Mouse (Mus musculus): ENCODE measurements around the gene Abhd5.
A peak's percentile ranks its signal among the peaks of the same experiment; 100 is the strongest.

The Abhd5 gene

GRCm38 (mm10) chr9:122416617-122417016, 65.2 kb downstream of the Abhd5 start:
- DNase-seq = no peak

GRCm38 (mm10) chr9:122420195-122420756, 68.9 kb downstream of the Abhd5 start:
- DNase-seq = no peak

- peak; percentile 43 to 45 for DNase-seq
Measured at GRCm38 (mm10) chr9:122420772-122421764, 69.7 kb downstream of the Abhd5 start.

- DNase-seq = no peak
Measured at GRCm38 (mm10) chr9:122421911-122422310, 70.5 kb downstream of the Abhd5 start.

GRCm38 (mm10) chr9:122422706-122423105, 71.3 kb downstream of the Abhd5 start:
- DNase-seq = no peak

- no peak for DNase-seq
Measured at GRCm38 (mm10) chr9:122423146-122423545, 71.7 kb downstream of the Abhd5 start.

- DNase-seq = peak; percentile 33 to 40
Measured at GRCm38 (mm10) chr9:122424941-122425608, 73.7 kb downstream of the Abhd5 start.

GRCm38 (mm10) chr9:122429058-122429649, 77.7 kb downstream of the Abhd5 start:
- DNase-seq = no peak

GRCm38 (mm10) chr9:122429685-122430084, 78.3 kb downstream of the Abhd5 start:
- DNase-seq = no peak

Data from thymus, postnatal 36 days (tissue).